Mouse (Mus musculus) thymus, adult 2 months (tissue): ENCODE measurements around the gene Phc2.

ENCODE experiments used
- CTCF ChIP-seq: fragments of 200-500 bp; IDR thresholded peaks from 2 replicates; pipeline ENCODE4 v1.5.1; 2012; ENCODE audit warnings: mild to moderate bottlenecking, control low read depth, low read length, moderate library complexity, borderline replicate concordance; ENCODE audit not compliant: control insufficient read depth, poor library complexity, insufficient read depth; ENCODE audit errors: extremely low read depth
- POLR2A ChIP-seq: fragments of 200-500 bp; IDR thresholded peaks from 2 replicates; pipeline ENCODE4 v1.6.1; 2012; ENCODE audit warnings: mild to moderate bottlenecking, low read length, control low read depth, moderate library complexity; ENCODE audit not compliant: control insufficient read depth, poor library complexity, insufficient read depth; ENCODE audit errors: extremely low read depth

DNA sequence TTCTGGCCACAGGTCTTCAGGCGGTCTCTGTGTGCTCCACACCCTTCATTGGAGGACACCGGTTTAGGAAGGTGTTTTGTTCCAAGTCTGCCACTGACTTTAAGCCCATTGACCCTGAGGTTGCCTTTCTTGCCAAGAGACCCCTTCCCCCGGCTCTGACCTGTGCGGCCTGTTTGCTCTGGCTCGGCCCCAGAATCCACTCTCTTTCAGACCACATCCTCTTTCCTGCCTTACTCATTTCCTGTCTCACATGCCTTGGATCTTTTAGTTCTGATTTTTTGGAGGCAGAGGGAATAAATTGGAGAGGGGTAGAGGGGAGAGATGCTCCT, 75.2 kb downstream of the Phc2 start:
- TF ChIP-seq CTCF (no peak), POLR2A (no peak)
